Mouse (Mus musculus): ENCODE results near the gene Trim7. TPM values are rescaled to one million over a fixed set of nuclear protein-coding genes. Genes with fewer than 3 reads are reported as not detected.

Trim7 gene
- polyA plus RNA-seq, 1 experiment from 2014 or later: 1.7 TPM

GRCm38 (mm10) chr11:48850240-48850639 lies 24.3 kb downstream of the Trim7 start:
- Histone ChIP-seq H3K4me3 (replicated peaks; ENCODE audit: low read length) (no peak overlapping the region), H3K27me3 (ENCODE audit: control insufficient read depth, insufficient read depth, low read length) (no peaks in the 10 kb centered on the region), H3K4me2 (ENCODE audit: low read depth, low read length) (no peak overlapping the region), H3K9ac (ENCODE audit: low read length) (no peak overlapping the region), H3K9me3 (replicated peaks; ENCODE audit: control insufficient read depth, low read length) (no peaks in the 10 kb centered on the region), H3K36me3 (ENCODE audit: control insufficient read depth, insufficient read depth, low read length) (no peaks in the 10 kb centered on the region), H3K27ac (ENCODE audit: low read length) (no peak overlapping the region), H3K4me1 (ENCODE audit: control insufficient read depth, insufficient read depth, low read length) (peaks cover 12% of the 10 kb centered on the region)
- ATAC-seq (ENCODE audit: insufficient read depth, low FRiP score): no peak
- 11% methylated on average over 2 of the region's 2 CpGs for WGBS

- H3K9ac ChIP-seq (ENCODE audit: low read length): no peak overlapping the region
- H3K27ac ChIP-seq (ENCODE audit: low read length): no peak overlapping the region
- H3K27me3 ChIP-seq (ENCODE audit: control insufficient read depth, insufficient read depth, low read length): no peaks in the 10 kb centered on the region
- peaks cover 12% of the 10 kb centered on the region for H3K4me1 ChIP-seq (ENCODE audit: control insufficient read depth, insufficient read depth, low read length)
- H3K4me3 ChIP-seq (replicated peaks; ENCODE audit: low read length): no peak overlapping the region
- no peak for ATAC-seq (ENCODE audit: insufficient read depth, low FRiP score)
- no peaks in the 10 kb centered on the region for H3K9me3 ChIP-seq (replicated peaks; ENCODE audit: control insufficient read depth, low read length)
- H3K4me2 ChIP-seq (ENCODE audit: low read depth, low read length): no peak overlapping the region
- 78% methylated on average over 4 of the region's 4 CpGs for WGBS
- no peaks in the 10 kb centered on the region for H3K36me3 ChIP-seq (ENCODE audit: control insufficient read depth, insufficient read depth, low read length)
Observed at GRCm38 (mm10) chr11:48851270-48851995, 25.5 kb downstream of the Trim7 start.

DNA sequence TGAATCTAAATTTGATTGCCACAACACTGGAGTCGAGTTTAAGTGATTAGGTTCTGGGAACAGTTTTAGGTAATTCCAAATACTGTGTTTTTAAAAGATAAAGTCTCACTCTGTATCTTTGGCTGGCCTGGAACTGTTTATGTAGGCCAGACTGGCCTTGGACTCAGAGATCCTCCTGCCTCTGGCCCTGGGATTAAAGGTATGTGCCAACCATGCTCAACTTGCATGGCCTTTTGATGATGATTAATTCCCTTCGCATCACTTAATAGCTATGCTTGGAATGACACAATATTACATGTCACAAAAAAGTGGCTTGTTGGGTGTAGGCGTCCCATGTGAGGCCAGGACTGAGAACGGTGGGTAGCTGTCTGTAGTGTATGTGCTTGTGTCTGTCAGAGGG lies 26.2 kb downstream of the Trim7 start:
- 73% methylated on average over 4 of the region's 4 CpGs for WGBS
- H3K36me3 ChIP-seq (ENCODE audit: control insufficient read depth, insufficient read depth, low read length): no peaks in the 10 kb centered on the region
- H3K27ac ChIP-seq (ENCODE audit: low read length): no peak overlapping the region
- no peak for ATAC-seq (ENCODE audit: insufficient read depth, low FRiP score)
- H3K27me3 ChIP-seq (ENCODE audit: control insufficient read depth, insufficient read depth, low read length): no peaks in the 10 kb centered on the region
- no peak overlapping the region for H3K4me3 ChIP-seq (replicated peaks; ENCODE audit: low read length)
- no peaks in the 10 kb centered on the region for H3K9me3 ChIP-seq (replicated peaks; ENCODE audit: control insufficient read depth, low read length)
- peaks cover 12% of the 10 kb centered on the region for H3K4me1 ChIP-seq (ENCODE audit: control insufficient read depth, insufficient read depth, low read length)
- H3K9ac ChIP-seq (ENCODE audit: low read length): no peak overlapping the region
- H3K4me2 ChIP-seq (ENCODE audit: low read depth, low read length): no peak overlapping the region

GRCm38 (mm10) chr11:48852624-48853473 lies 26.9 kb downstream of the Trim7 start:
- no peak overlapping the region for H3K27ac ChIP-seq (ENCODE audit: low read length)
- peak overlapping the region; percentile 81 for H3K4me3 ChIP-seq (replicated peaks; ENCODE audit: low read length)
- peak overlapping the region; percentile 88 for H3K4me2 ChIP-seq (ENCODE audit: low read depth, low read length)
- peaks cover 12% of the 10 kb centered on the region for H3K4me1 ChIP-seq (ENCODE audit: control insufficient read depth, insufficient read depth, low read length)
- WGBS: 11% methylated on average over 23 of the region's 23 CpGs
- no peak for ATAC-seq (ENCODE audit: insufficient read depth, low FRiP score)
- H3K27me3 ChIP-seq (ENCODE audit: control insufficient read depth, insufficient read depth, low read length): no peaks in the 10 kb centered on the region
- no peaks in the 10 kb centered on the region for H3K9me3 ChIP-seq (replicated peaks; ENCODE audit: control insufficient read depth, low read length)
- H3K9ac ChIP-seq (ENCODE audit: low read length): peak overlapping the region; percentile 65
- no peaks in the 10 kb centered on the region for H3K36me3 ChIP-seq (ENCODE audit: control insufficient read depth, insufficient read depth, low read length)

DNA sequence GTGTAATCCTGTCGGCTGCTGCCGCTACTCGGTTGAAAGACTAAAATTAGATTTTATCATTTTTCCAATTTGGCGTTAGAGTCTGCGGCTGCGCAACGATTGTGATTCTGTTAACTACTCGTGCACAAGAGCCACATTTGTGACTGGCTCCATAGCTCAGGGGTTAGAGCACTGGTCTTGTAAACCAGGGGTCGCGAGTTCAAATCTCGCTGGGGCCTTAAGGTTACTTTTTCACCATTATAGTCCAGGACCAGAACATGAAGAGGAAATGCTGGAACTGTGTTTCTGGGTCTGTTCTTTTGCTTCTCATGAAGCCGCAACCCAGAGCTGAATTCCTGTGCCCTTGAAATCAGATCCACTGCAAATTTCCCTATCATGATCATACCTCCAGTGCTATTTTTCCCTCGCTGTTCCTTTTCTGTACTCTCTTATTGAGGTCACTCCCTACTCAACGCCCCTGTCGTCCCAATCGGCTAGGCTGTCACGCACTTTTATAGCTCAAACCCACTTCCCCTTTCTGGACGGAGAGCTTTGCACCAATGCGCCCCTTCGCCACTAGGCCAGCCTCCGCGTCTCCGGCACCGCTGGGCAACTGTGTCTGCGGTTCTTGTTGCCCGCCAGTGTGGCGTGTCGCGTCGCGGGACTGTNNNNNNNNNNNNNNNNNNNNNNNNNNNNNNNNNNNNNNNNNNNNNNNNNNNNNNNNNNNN lies 27.7 kb downstream of the Trim7 start:
- H3K36me3 ChIP-seq (ENCODE audit: control insufficient read depth, insufficient read depth, low read length): no peaks in the 10 kb centered on the region
- H3K9ac ChIP-seq (ENCODE audit: low read length): peak overlapping the region; percentile 66
- H3K27me3 ChIP-seq (ENCODE audit: control insufficient read depth, insufficient read depth, low read length): no peaks in the 10 kb centered on the region
- 1% methylated on average over 31 of the region's 31 CpGs for WGBS
- peak overlapping the region; percentile 81 for H3K4me3 ChIP-seq (replicated peaks; ENCODE audit: low read length)
- peaks cover 12% of the 10 kb centered on the region for H3K4me1 ChIP-seq (ENCODE audit: control insufficient read depth, insufficient read depth, low read length)
- no peaks in the 10 kb centered on the region for H3K9me3 ChIP-seq (replicated peaks; ENCODE audit: control insufficient read depth, low read length)
- H3K27ac ChIP-seq (ENCODE audit: low read length): peak overlapping the region; percentile 45
- peak; percentile 63; the same call in 1 of the 2 replicates for ATAC-seq (ENCODE audit: insufficient read depth, low FRiP score)
- peak overlapping the region; percentile 88 for H3K4me2 ChIP-seq (ENCODE audit: low read depth, low read length)

- ATAC-seq (ENCODE audit: insufficient read depth, low FRiP score): no peak
- under 1% methylated on average over 6 of the region's 6 CpGs for WGBS
- peak overlapping the region; percentile 56 for H3K4me2 ChIP-seq (ENCODE audit: low read depth, low read length)
Observed at GRCm38 (mm10) chr11:48859014-48859413, 33.1 kb downstream of the Trim7 start.

GRCm38 (mm10) chr11:48862784-48863319 lies 36.9 kb downstream of the Trim7 start:
- 0 out of 2 replicates have a peak, but pooled peaks cover 4% of the 10 kb centered on the region for H3K36me3 ChIP-seq (ENCODE audit: control insufficient read depth, insufficient read depth, low read length)
- no peak for ATAC-seq (ENCODE audit: insufficient read depth, low FRiP score)
- H3K9ac ChIP-seq (ENCODE audit: low read length): no peak overlapping the region
- no peak overlapping the region for H3K4me3 ChIP-seq (replicated peaks; ENCODE audit: low read length)
- H3K27me3 ChIP-seq (ENCODE audit: control insufficient read depth, insufficient read depth, low read length): no peaks in the 10 kb centered on the region
- H3K27ac ChIP-seq (ENCODE audit: low read length): no peak overlapping the region
- H3K4me1 ChIP-seq (ENCODE audit: control insufficient read depth, insufficient read depth, low read length): no peaks in the 10 kb centered on the region
- H3K4me2 ChIP-seq (ENCODE audit: low read depth, low read length): no peak overlapping the region
- WGBS: 64% methylated on average over 1 of the region's 1 CpGs
- no peaks in the 10 kb centered on the region for H3K9me3 ChIP-seq (replicated peaks; ENCODE audit: control insufficient read depth, low read length)

More at GRCm38 (mm10) chr11:48859014-48859413, 33.1 kb downstream of the Trim7 start:
- H3K9me3 ChIP-seq (replicated peaks; ENCODE audit: control insufficient read depth, low read length): no peaks in the 10 kb centered on the region
- H3K4me1 ChIP-seq (ENCODE audit: control insufficient read depth, insufficient read depth, low read length): peaks cover 10% of the 10 kb centered on the region
- no peaks in the 10 kb centered on the region for H3K36me3 ChIP-seq (ENCODE audit: control insufficient read depth, insufficient read depth, low read length)
- peak overlapping the region; percentile 81; the same call in 1 of the 2 replicates for H3K4me3 ChIP-seq (replicated peaks; ENCODE audit: low read length)
- H3K27me3 ChIP-seq (ENCODE audit: control insufficient read depth, insufficient read depth, low read length): no peaks in the 10 kb centered on the region
- no peak overlapping the region for H3K27ac ChIP-seq (ENCODE audit: low read length)
- no peak overlapping the region for H3K9ac ChIP-seq (ENCODE audit: low read length)

GRCm38 (mm10) chr11:48863808-48864207 lies 37.9 kb downstream of the Trim7 start:
- 88% methylated on average over 3 of the region's 3 CpGs for WGBS
- Histone ChIP-seq H3K4me1 (ENCODE audit: control insufficient read depth, insufficient read depth, low read length) (no peaks in the 10 kb centered on the region), H3K36me3 (ENCODE audit: control insufficient read depth, insufficient read depth, low read length) (0 out of 2 replicates have a peak, but pooled peaks cover 4% of the 10 kb centered on the region), H3K27ac (ENCODE audit: low read length) (no peak overlapping the region), H3K4me2 (ENCODE audit: low read depth, low read length) (no peak overlapping the region), H3K27me3 (ENCODE audit: control insufficient read depth, insufficient read depth, low read length) (no peaks in the 10 kb centered on the region), H3K9me3 (replicated peaks; ENCODE audit: control insufficient read depth, low read length) (no peaks in the 10 kb centered on the region), H3K9ac (ENCODE audit: low read length) (no peak overlapping the region), H3K4me3 (replicated peaks; ENCODE audit: low read length) (no peak overlapping the region)
- ATAC-seq (ENCODE audit: insufficient read depth, low FRiP score): no peak

All from stomach, embryonic 16.5 days (tissue).